Mouse (Mus musculus): ENCODE measurements around the gene Prpsap1. TPM values are rescaled to one million over a fixed set of nuclear protein-coding genes. Genes with fewer than 3 reads are reported as not detected.

The Prpsap1 gene
- polyA plus RNA-seq, 1 experiment from 2014 or later = 59.3 TPM

DNA sequence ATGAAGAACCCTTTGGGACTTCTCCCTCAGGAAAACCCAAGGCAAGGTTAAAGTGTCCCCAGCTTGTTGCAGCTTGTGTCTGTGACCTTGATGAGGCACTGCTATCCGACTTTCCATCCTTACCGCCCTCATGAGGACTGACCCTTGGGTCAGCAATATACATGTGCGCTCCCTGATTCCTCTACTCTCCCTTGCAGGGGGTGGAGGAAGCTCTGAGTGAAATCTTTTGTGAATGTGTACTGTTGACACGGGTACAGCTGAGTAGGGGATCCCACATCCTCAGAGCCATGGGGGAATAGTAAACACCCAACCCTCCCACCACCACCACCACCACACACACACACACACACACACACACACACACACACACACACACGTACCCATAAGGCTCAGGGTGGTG is 30.7 kb downstream of the Prpsap1 start:
- Histone ChIP-seq H3K27ac (no peak overlapping the region), H3K27me3 (0 out of 2 replicates have a peak, but pooled peaks cover 10% of the 10 kb centered on the region), H3K9ac (no peak overlapping the region), H3K4me1 (replicated peaks) (peaks cover 3% of the 10 kb centered on the region), H3K9me3 (replicated peaks) (no peaks in the 10 kb centered on the region), H3K4me2 (no peak overlapping the region), H3K36me3 (no peaks in the 10 kb centered on the region), H3K4me3 (replicated peaks) (no peak overlapping the region)
- 57% methylated on average over 5 of the region's 5 CpGs for WGBS (ENCODE audit: insufficient replicate concordance)
- DNase-seq (no peak), ATAC-seq (ENCODE audit: low read depth) (peak; percentile 31; the same call in 1 of the 2 replicates)

DNA sequence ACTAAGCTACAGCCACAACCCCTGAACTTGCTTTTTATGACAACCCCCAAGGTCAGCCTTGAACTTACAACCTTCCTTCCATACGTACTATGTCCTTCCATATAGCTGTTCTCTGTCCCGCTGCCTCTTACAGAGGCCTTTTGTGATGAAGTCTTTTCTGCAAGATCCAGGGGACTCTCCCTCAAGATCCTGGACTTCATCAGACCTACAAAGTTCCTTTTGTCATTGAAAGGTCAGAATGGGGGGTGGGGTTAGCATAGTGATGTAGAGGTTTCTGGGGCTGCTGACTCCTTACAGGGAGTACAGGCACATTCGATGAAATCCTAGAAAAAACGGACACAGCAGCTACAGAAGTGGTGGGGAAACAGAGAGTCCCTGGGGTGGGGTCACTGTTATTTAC is 34.2 kb downstream of the Prpsap1 start:
- Histone ChIP-seq H3K27ac (no peak overlapping the region), H3K27me3 (no peaks in the 10 kb centered on the region), H3K4me2 (no peak overlapping the region), H3K4me1 (replicated peaks) (peaks cover 6% of the 10 kb centered on the region), H3K9ac (no peak overlapping the region), H3K36me3 (no peaks in the 10 kb centered on the region), H3K9me3 (replicated peaks) (no peaks in the 10 kb centered on the region), H3K4me3 (replicated peaks) (no peak overlapping the region)
- DNase-seq (no peak), ATAC-seq (ENCODE audit: low read depth) (no peak)
- WGBS (ENCODE audit: insufficient replicate concordance) = 57% methylated on average over 4 of the region's 4 CpGs

DNA sequence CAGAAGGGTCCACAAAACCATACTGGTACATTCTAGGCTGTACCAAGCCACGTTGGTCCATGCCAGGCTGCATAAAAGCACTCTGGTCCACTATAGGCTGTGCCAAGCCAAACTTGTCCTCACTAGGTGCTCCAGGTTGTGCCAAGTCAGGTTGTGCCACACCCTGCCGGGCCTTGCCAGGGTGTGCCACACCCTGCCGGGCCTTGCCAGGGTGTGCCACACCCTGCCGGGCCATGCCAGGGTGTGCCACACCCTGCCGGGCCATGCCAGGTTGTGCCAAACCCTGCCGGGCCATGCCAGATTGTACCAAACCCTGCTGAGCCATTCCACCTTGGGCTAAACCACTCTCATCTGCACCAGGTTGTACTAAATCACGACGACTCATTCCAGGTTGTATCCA is 37.8 kb downstream of the Prpsap1 start:
- ATAC-seq (ENCODE audit: low read depth) (no peak), DNase-seq (no peak)
- H3K27me3 ChIP-seq = no peaks in the 10 kb centered on the region
- H3K27ac ChIP-seq = no peak overlapping the region
- H3K9me3 ChIP-seq (replicated peaks) = no peaks in the 10 kb centered on the region
- H3K36me3 ChIP-seq = no peaks in the 10 kb centered on the region
- no peak overlapping the region for H3K4me2 ChIP-seq
- H3K4me3 ChIP-seq (replicated peaks) = no peak overlapping the region
- H3K4me1 ChIP-seq (replicated peaks) = peaks cover 4% of the 10 kb centered on the region; the same call in 1 of the 2 replicates
- no peak overlapping the region for H3K9ac ChIP-seq
- 72% methylated on average over 8 of the region's 8 CpGs for WGBS (ENCODE audit: insufficient replicate concordance)

DNA sequence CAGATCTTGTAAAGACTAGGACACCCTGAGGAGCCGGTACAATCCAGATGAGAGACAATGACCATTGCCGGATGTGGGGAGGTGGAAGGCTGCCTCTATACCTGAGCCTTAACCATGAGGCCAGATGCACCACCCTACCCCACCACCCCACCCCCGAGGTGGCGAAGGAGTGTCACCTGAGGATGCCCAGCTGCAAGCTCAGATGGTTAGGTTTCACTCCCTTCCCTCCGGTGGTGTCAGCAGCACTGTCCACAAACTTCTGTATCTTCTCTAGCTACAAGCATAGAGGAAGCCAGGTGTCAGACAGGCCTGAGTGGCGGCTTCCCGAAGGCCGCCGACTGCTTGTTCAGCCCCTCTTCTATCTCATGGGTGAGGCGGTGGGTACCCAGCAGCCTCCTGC is 40.1 kb downstream of the Prpsap1 start:
- Histone ChIP-seq H3K9ac (no peak overlapping the region), H3K9me3 (replicated peaks) (peaks cover 6% of the 10 kb centered on the region; the same call in 1 of the 2 replicates), H3K27me3 (no peaks in the 10 kb centered on the region), H3K4me2 (no peak overlapping the region), H3K27ac (no peak overlapping the region), H3K4me3 (replicated peaks) (no peak overlapping the region), H3K36me3 (no peaks in the 10 kb centered on the region), H3K4me1 (replicated peaks) (peaks cover 4% of the 10 kb centered on the region; the same call in 1 of the 2 replicates)
- ATAC-seq (ENCODE audit: low read depth) = no peak
- no peak for DNase-seq
- WGBS (ENCODE audit: insufficient replicate concordance) = 76% methylated on average over 10 of the region's 10 CpGs

DNA sequence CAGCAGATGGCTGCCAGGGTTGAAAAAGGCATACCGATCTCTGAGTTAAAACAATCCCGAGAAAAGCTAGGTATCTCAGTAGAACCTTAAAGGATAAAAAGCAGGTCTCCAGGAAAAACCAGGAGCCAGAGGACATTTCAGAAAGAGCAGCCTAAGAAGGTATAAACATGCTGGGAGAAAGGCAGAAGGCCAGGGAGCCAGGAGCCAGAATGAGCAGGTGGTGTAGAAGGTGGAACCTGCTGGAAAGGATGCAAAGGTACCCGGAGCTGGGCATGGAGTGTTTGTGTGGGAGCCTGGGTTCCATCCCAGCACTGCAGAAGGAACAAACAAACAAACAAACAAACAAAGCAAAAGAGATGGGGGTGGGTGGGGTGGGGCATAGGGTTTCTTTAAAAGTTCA is 44.7 kb downstream of the Prpsap1 start:
- Histone ChIP-seq H3K4me2 (no peak overlapping the region), H3K27me3 (peaks cover 27% of the 10 kb centered on the region), H3K9me3 (replicated peaks) (peaks cover 6% of the 10 kb centered on the region; the same call in 1 of the 2 replicates), H3K4me1 (replicated peaks) (peaks cover 9% of the 10 kb centered on the region), H3K36me3 (no peaks in the 10 kb centered on the region), H3K4me3 (replicated peaks) (no peak overlapping the region), H3K9ac (no peak overlapping the region), H3K27ac (no peak overlapping the region)
- ATAC-seq (ENCODE audit: low read depth) = no peak
- WGBS (ENCODE audit: insufficient replicate concordance) = 84% methylated on average over 3 of the region's 3 CpGs
- DNase-seq = no peak

DNA sequence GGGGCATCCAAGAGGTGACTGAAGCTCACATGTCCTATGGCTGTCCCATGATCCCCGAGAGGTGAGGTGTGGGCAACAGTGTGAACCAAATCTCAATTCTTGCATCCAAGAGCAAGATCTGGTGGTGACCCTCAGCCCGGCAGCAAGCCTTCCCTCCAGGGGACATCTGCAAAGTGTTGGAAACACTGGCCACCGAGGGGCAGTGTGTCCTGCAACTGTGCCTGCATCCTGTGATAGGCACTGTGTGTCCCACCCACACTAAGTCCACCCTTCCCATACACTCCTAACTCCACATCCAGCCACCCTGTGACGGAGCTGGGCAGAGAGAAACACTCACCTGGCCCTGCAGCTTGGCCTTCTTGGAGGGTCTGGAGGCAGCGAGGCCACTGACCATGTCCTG is 46.2 kb downstream of the Prpsap1 start:
- Histone ChIP-seq H3K36me3 (no peaks in the 10 kb centered on the region), H3K9ac (no peak overlapping the region), H3K27me3 (peaks cover 27% of the 10 kb centered on the region), H3K4me3 (replicated peaks) (no peak overlapping the region), H3K4me1 (replicated peaks) (peaks cover 9% of the 10 kb centered on the region), H3K4me2 (no peak overlapping the region), H3K27ac (no peak overlapping the region), H3K9me3 (replicated peaks) (peaks cover 6% of the 10 kb centered on the region; the same call in 1 of the 2 replicates)
- WGBS (ENCODE audit: insufficient replicate concordance) = 52% methylated on average over 5 of the region's 5 CpGs
- no peak for DNase-seq
- no peak for ATAC-seq (ENCODE audit: low read depth)

DNA sequence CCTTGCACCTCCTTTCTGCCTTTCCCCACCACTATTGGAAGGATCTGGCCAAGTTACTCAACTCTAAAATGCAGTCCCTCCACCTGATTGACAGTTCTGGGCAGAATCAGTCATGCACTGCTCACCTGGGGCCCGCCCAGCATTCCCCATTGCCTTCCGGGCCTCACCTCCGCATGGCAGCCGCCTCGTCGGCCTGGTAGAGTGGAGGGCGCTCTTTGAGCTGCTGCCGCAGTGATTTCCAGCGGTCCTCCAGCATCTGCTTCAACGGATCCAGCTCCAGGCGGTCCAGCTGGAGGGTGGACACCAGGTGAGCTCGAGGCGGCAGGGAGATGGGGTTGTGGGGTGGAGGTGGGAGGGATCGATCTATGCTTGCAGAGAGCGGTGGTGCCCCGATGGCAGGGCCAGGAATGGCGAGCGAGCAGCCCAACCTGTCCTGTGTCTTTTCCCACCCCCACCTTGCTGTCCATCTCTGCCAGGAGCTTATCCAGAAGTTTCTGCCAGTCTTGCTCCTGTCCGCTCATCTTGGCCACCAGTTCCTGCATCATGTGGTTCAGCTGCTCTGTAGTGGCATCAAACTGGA is 47.6 kb downstream of the Prpsap1 start:
- H3K4me3 ChIP-seq (replicated peaks) = no peak overlapping the region
- peaks cover 27% of the 10 kb centered on the region for H3K27me3 ChIP-seq
- DNase-seq = no peak
- no peak overlapping the region for H3K4me2 ChIP-seq
- peaks cover 6% of the 10 kb centered on the region; the same call in 1 of the 2 replicates for H3K9me3 ChIP-seq (replicated peaks)
- no peak overlapping the region for H3K9ac ChIP-seq
- ATAC-seq (ENCODE audit: low read depth) = peak; percentile 9; the same call in 1 of the 2 replicates
- no peak overlapping the region for H3K27ac ChIP-seq
- WGBS (ENCODE audit: insufficient replicate concordance) = 16% methylated on average over 19 of the region's 19 CpGs
- peaks cover 9% of the 10 kb centered on the region for H3K4me1 ChIP-seq (replicated peaks)
- H3K36me3 ChIP-seq = no peaks in the 10 kb centered on the region

DNA sequence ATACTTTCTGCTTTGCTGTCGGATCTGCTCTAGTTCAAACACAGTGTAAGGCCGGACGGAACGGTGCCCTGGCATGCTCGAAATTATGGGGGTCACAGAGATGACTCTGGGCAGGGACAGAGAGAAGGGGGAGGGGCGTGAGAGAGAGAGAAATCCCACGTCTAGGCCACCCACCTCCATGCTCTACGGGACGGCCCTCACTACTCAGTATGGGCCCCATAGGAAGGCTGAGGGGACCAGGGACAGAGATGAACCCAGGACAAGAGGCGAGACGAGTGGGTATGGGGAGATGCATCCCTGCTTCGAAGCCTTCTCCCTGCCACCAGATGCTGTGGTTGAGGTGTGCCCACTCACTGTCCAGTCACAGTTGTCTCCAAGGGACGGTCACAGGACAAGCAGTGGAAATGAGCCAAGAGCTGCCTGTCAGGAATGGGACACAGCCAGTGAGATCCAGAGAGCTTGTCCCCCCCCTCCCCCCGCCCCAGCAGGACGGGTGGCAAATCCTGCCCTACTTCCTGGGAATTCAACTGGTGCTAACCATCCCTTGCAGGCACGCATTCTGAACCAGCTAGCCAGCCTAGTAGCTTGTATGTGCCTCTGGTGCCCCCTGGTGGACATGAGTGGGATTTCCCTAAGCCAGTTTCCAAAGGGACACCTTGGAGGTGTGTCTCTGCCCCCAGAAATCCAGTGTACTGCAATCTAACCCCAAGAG is 48.2 kb downstream of the Prpsap1 start:
- H3K9me3 ChIP-seq (replicated peaks) = peaks cover 6% of the 10 kb centered on the region; the same call in 1 of the 2 replicates
- no peak overlapping the region for H3K9ac ChIP-seq
- H3K4me3 ChIP-seq (replicated peaks) = no peak overlapping the region
- no peaks in the 10 kb centered on the region for H3K36me3 ChIP-seq
- H3K27ac ChIP-seq = no peak overlapping the region
- H3K4me1 ChIP-seq (replicated peaks) = peaks cover 14% of the 10 kb centered on the region
- 40% methylated on average over 16 of the region's 16 CpGs for WGBS (ENCODE audit: insufficient replicate concordance)
- no peak overlapping the region for H3K4me2 ChIP-seq
- DNase-seq = peak; percentile 78
- peaks cover 27% of the 10 kb centered on the region for H3K27me3 ChIP-seq
- ATAC-seq (ENCODE audit: low read depth) = peak; percentile 56

DNA sequence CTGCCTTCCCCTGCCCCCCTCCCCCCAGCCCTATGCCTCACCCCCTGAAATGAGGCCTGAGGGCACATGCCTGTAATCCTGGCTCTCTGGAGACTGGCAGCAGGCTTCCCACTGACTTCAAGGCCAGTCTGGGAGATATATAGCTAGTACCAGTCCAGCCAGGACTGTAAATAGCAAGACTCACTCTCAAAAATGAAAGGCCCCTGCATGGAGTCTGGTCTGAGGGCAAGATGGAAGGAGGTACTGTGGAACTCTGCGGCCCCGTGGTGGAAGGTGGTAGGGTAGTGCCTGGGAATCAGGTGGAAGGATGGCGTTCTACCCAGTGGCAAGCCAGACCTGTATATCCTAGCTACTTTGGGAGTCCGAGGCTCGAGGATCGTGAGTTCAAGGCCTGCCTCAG is 50.1 kb downstream of the Prpsap1 start:
- no peak overlapping the region for H3K4me3 ChIP-seq (replicated peaks)
- ATAC-seq (ENCODE audit: low read depth) (no peak), DNase-seq (no peak)
- H3K36me3 ChIP-seq = peaks cover 13% of the 10 kb centered on the region
- peaks cover 32% of the 10 kb centered on the region for H3K4me1 ChIP-seq (replicated peaks)
- 76% methylated on average over 6 of the region's 6 CpGs for WGBS (ENCODE audit: insufficient replicate concordance)
- no peak overlapping the region for H3K9ac ChIP-seq
- H3K9me3 ChIP-seq (replicated peaks) = no peaks in the 10 kb centered on the region
- peaks cover 27% of the 10 kb centered on the region for H3K27me3 ChIP-seq
- no peak overlapping the region for H3K27ac ChIP-seq
- H3K4me2 ChIP-seq = no peak overlapping the region

DNA sequence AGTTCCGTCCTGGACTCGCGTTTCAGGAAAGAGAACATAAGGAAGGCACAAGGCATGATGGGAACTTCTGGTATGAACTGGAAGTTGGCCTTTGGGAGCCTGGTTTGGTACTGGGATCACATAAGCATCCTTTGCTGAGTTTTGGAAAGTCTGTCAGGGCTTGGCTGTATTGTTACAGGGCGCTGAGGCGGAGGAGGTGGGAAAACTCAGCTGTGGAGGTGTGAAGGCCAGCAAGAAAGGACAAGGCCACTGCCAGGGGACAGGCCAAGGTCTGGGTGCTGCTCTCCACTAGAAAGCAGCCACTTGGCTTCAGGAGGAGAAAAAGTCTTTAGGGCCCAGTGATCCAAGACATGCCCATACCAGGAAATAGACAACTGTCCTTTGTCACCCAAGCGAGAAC is 50.7 kb downstream of the Prpsap1 start:
- WGBS (ENCODE audit: insufficient replicate concordance) = 77% methylated on average over 6 of the region's 6 CpGs
- no peak for DNase-seq
- Histone ChIP-seq H3K4me3 (replicated peaks) (no peak overlapping the region), H3K27me3 (peaks cover 22% of the 10 kb centered on the region), H3K4me2 (no peak overlapping the region), H3K27ac (no peak overlapping the region), H3K36me3 (peaks cover 15% of the 10 kb centered on the region), H3K9me3 (replicated peaks) (no peaks in the 10 kb centered on the region), H3K9ac (no peak overlapping the region), H3K4me1 (replicated peaks) (peaks cover 32% of the 10 kb centered on the region)
- ATAC-seq (ENCODE audit: low read depth) = no peak

DNA sequence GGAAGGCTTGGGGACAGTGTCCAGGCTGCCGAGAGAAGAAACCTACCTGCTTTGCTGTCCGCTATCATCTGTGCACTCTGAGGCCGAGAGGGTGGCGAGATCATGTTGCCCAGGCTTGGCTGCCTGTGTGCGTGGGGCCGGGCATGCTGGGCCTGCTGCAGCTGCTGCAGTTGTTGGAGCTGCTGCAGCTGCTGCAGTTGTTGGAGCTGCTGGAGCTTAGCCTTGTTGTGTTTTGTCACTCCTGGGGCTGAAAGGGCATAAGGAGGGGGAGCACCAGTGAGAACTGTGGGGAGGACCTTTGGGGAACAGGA is 51.2 kb downstream of the Prpsap1 start:
- no peak overlapping the region for H3K27ac ChIP-seq
- peaks cover 17% of the 10 kb centered on the region for H3K27me3 ChIP-seq
- DNase-seq (no peak), ATAC-seq (ENCODE audit: low read depth) (no peak)
- no peak overlapping the region for H3K4me2 ChIP-seq
- H3K4me3 ChIP-seq (replicated peaks) = no peak overlapping the region
- H3K9me3 ChIP-seq (replicated peaks) = no peaks in the 10 kb centered on the region
- H3K9ac ChIP-seq = no peak overlapping the region
- WGBS (ENCODE audit: insufficient replicate concordance) = 71% methylated on average over 6 of the region's 6 CpGs
- peaks cover 32% of the 10 kb centered on the region for H3K4me1 ChIP-seq (replicated peaks)
- H3K36me3 ChIP-seq = peaks cover 16% of the 10 kb centered on the region
